Mouse (Mus musculus): ENCODE measurements around the gene Zfp109.
"Not testable (repeated sequence)": the region's sequence is repeated elsewhere in the genome, so short reads cannot be mapped to it uniquely, and the experiment has no call there.

The Zfp109 gene

DNA sequence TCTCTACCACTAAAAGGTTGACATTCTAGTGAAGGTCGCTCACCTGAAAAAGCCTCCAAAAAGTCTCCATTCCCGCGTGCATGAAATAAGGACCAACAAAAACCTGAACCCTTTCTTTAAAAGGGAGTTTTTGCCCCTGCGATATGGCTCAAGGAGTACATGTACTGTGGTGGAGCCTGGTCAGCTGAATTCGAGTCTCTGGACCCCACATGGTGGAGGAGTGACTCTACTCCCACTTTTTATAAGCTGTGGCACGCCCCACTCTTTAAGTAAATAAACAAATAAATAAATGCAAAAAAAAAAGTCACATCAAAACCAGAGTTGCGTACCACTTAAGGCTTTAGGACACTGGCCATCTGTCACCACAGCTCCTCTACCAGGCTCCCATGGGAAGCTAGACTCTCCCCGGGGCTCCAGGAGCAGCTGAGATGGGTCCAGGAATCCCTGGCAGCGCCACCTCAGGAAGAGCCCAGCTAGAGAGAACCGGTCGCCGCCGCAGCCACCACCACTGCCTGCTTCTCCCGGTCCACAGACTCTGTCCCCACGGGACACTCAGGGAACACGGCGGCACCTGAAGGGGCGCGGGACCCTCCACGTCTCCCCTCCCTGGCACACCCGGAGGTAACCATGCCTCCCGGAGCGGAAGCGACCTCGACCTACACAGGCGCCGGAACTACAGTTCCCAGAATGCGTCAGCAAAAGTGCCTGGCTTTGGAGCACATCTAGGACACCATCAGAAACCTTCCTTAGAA lies at the start of gene Zfp109:
Gene Zfp109, minus strand, starts transcription at position 521 of the 752 bp plus-strand sequence.
- DNase-seq (ENCODE audit: low spot score): peak; percentile 73

DNA sequence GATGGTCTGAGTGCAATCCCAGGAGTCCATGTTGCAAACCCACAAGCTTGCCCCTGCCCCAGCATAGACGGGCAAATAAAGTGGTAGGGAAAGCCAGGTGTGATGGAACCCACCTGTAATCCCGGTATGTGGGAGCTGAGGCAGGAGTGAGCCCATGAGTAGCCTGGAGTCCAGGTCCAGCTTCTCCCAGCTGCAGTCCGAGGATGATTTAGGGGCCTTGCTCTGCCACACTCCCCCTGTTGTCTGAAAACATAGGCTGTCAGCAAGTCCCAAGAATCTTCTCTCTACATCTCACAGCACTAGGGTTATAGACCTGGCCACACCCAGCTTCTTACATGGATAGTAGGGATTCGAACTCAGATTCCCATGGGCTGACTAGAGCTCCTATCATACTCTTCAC lies 49.6 kb upstream of the Zfp109 start:
- no peak for DNase-seq (ENCODE audit: low spot score)

DNA sequence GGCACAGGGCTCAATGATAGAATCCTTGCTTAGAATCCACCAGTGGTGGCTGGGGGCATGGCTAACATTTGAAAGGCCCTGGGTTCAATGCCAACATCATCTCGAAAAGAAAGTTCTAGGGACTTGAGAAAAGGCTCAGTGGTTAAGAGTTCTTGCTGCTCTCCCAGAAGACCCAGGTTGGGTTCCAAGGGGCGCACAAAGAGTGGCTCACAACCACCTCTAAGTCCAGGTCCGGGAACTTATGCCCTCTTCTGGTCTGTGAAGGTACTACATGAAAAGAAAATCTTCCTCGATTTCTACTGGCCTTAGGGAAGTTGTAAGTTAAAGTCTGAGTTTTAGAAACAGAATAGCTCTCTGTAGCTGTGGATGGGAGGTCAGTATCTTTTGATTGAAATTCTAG lies 48.7 kb upstream of the Zfp109 start:
- no peak for DNase-seq (ENCODE audit: low spot score)

DNA sequence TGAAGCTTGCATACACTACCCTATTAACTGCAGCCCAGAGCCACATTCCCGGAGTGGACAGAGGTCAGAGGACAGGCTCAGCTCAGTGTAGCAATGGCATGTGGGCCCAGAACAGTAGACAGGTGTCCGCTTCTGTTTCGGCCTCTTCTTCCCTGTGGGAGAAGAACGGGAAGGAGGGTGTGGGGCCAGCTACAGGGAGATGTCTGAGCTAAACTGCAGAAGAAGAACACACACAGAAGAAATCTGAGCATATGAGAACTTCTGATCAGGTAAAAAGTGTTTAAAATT lies 43.4 kb upstream of the Zfp109 start:
- no peak for DNase-seq (ENCODE audit: low spot score)

DNA sequence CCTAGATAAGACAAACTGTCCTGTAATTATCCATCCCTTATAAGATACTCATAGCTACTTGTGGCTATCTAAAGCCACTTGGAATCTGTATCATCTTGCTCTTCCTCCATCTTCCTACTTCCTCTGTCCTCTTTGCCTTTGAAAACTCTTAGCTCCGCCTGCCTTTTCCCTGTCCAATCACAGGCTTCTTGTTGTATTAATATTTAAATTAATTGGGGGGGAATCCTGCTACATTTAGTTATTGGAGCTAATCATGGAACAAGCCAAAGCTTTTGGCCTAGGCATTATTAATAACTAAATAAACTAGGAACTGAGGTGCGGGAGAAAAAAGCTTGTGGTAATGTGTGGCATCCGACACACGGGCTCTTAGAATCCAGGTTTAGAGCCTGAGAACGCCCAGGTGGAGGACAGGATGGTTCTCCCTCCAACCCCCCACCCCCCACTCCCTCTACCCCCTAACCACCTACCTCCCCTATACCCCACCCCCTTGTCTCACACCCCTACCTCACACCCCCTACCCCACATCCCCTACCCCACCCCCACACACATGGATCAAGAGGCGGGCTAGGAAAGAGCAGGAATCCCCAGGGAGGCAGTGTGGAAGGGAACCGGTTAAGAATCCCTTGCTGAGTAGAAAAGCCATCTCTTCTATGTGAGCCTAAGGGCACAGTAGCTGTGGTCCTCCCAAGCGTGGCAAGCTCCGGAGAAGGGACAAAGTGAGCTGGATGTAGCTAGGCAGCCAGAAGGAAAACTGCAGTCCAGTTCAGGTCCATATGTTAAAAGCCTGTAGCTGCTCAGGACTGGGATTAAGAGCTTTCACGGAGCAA lies 42.9 kb upstream of the Zfp109 start:
- no peak for DNase-seq (ENCODE audit: low spot score)

DNA sequence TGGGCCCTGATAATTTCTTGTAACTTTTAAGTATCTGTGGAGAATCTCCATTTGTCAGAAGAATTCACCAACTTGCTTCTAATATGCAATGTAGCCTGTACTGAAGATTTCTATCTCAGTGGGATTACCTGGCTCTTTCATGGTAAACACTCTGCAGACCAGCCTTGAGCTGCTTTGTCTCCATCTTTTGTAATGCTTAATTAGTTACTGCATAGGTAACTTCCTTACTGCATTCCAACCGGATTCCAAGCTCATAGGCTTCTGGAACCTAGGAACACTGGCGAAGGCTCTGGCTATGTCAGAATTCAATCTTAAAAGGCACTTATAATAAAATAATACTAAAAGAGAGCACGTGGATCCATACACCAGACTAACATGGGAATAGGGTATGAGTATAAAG lies 41.4 kb upstream of the Zfp109 start:
- DNase-seq (ENCODE audit: low spot score): not testable (repeated sequence)

DNA sequence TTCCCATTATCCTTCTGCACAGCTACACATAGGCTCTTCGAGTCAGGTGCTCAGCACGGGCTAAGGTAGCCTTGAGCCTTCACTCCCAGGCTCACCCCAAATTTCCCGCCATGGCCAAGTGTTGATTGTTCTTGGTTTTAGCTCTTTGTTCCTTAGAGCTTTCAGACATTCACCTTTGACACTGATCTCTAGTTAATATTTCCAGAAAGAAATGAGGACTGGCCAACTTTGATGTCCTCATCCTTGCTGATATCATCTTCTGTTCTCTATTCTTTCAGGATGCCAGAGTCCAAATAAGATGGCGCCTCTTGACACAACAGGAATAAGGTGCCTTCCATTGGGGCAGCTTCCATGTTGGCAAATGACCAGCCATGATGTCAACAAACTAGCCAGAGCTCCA lies 37.1 kb upstream of the Zfp109 start:
- no peak for DNase-seq (ENCODE audit: low spot score)

DNA sequence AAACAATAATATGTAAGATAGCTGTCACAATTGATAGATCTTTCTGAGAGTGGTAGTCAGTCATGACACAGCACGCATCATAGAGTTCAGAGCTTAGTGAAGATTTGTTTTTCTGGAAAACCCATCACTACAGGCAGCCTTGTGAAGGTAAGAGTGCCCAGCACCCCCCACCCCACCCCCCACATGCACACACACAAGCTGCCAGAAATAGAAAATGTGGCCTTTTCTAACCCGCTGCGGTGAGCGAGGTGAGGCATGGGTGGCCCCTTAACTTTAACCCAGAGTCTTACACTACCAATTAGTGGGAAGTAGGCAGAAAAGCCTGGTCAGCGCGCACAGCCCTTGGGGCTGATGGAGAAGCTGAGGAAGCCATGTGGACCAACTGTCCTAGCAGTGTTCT lies 33.8 kb upstream of the Zfp109 start:
- DNase-seq (ENCODE audit: low spot score): no peak

DNA sequence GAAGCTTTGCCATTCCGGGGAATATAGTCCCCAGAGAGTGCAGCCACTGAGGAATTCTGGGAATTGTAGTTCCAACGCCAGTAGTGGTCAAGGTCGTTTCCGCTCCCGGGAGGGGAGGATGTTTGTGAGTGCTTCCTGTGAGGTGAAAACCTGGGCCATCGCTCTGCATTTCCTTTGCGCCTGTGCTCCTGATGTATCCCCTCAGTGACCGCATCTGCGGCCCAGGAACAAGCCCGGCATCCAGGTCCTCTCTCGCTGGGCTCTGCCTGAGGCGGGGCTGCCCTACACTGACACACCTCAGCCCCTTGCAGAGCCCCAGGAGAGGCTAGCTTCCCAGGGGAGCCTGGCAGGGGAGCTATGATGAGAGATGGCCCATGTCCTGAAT lies 32.9 kb upstream of the Zfp109 start, which contains the start of gene Zfp93:
Gene Zfp93, plus strand, starts transcription at position 133 of the 385 bp plus-strand sequence.
- peak; percentile 85 for DNase-seq (ENCODE audit: low spot score)

DNA sequence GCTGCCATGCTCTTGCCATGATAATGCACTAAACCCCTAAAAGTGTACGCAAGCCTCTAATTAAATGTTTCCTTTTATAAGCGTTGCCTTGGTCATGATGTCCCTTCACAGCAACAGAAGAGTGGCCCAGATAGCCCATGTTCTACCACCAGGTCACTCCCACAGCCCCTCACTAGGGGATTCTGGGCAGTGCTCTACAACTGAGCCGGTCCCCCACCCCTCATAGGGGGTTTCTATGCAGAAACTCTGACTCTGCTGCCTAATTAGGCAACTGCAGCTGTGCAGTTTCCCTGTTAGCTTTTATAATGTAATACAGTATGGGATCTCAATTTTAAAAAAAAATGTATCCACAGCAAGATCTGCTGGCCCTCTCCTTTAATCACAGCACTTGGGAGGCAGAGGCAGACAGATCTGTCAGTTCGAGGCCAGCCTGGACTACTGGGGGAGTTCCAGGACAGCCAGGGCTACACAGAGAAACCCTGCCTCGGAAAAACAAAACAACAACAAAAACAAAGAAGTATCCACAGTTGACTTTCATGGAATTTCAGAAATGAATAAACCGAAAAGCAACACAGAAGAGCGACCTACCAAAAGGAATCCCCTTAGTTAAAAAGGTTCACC lies 32.4 kb upstream of the Zfp109 start:
- DNase-seq (ENCODE audit: low spot score): no peak

DNA sequence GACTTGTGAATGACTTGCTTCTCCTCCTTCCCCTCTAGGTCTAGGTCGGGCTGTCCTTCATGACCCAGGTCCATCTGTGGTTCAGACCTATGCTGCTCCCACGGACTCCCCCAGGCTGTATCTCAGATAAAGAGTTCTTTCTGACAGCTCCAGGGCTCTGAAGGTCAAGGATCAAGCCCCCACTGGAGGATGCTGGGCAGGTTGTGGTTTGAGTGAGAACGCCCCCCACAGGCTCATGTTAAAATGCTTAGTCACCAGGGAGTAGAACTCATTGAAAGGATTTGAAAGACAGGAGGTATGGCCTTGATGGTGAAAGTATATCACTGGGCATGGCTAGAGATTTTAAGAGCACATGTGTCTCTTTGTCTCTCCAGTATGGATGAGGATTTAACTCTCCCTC lies 31.9 kb upstream of the Zfp109 start:
- DNase-seq (ENCODE audit: low spot score): no peak

DNA sequence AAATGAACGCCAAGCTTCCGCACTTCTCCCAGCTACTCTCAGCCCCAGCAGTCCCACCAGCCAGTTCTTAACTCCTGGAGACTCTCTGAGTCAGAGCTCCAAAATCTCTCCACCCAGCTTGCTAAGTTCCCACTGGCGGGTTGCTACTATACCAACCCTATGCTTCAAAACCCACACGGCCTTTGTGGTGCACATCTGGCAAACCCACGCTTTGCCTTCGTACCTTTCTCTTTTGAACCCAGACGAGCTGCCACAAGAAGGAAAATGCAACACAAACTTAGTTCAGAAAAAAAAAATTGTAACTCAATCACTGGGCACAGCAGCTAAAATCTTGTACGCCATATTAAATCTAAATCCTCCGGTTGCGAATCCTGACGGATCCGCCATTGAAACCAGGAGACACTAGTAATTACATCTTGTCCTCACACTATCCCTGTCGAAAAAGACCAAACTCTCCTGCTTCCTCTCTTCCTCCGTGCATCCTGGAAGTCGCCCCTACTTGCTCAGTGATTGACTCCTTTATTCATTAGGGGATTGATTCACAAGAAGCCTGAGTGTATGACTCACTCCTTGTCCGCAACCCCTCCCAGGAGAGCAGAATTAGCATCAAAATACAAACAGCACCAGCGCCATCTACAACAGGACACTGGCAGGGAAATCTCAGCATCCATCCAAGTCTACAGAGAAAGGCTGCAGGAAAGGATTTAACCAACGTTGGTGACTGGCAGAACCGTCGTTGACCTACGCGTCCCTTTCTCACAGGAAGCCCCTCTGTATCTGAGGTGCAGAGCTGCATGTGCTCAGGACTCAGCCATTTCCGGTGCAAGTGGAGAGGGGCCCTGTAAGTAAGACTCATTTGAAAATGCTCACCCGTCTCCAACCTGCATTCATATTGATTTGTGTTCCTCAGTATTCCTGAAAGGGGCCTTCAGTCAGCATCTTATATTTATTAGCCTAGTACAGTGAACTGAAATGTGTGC lies 31.1 kb upstream of the Zfp109 start:
- no peak for DNase-seq (ENCODE audit: low spot score)

DNA sequence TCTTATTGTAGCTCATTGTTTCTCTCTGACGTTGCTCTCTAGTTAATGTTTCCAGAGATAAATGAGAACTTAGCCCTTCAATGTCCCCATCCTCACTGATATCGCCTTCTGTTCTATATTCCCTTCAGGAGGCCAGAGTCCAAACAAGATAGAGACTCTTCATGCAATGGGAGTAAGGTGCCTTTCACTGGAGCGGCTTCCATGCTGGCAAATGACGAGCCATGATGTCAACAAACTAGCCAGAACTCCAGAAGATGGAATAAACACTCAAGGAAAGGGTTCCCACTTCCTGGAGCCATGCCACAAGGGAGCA lies 22.6 kb upstream of the Zfp109 start:
- DNase-seq (ENCODE audit: low spot score): no peak

DNA sequence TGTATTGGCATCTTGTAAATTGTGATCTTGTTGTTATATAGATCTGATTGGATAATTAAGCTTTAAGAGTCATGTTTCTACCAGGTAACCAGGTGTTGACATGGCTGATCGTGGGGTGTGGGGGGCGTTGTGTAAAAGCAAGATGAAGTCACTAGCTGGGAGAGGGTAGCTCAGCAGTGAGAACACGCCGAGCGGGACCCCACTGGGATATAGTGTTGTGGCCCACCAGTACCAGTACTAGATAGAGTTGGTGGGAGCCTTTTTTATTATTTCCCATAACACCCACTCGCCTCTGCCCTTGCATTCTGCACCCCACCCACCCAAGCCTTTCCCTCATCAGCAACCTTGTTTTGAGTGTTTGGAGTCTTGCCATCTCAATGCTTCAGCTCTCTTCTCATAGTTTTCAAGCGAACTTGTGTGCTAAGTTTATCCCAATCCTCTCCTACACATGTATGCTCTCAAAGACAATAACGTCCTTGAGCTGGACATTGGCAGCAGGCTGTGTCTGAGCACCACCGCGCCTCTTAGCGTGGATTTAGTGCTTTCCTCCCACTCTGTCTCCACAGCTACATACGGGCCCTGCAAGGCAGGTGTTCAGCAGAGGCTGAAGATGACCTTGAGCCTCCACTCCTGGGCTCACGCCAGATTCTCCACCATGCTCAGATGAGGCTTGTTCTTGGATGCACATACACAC lies 22.1 kb upstream of the Zfp109 start:
- no peak for DNase-seq (ENCODE audit: low spot score)

DNA sequence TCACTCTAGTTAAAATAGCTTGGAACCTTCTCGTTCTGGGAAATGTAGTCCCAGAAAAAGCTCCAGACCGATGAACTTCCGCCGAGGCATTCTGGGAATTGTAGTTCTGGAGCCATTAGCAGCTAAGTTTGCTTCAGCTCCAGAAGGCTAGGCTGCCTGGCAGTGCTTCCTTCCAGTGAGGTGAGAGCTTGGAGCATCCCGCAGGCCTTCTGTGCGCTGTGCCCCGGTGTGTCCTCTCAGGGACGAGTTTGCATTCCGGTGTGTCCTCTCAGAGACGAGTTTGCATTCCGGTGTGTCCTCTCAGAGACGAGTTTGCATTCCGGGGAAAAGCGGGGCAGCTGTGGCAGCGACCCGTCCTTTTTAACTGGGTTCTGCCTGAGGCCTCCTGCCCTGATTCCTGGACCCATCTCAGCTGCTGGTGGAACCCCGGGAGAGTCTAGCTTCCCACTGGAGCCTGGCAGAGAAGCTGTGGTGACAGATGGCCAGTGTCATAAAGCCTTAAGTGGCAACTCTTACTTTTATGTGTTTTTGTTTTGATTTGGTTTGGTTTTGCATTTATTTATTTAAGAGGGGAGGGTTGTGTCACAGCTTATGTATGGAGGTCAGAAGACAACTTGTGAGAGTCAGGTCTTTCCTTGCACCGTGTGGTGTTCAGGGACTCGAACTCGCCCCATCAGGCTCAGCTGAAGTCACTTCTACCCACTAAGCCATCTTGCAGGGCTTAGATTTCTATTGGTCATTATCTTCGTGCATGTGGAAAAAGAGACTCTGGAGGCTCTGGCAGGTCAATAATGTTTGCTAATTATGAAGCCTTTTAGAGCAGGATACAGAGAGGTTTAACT lies 17.5 kb upstream of the Zfp109 start, which contains the start of gene Zfp108:
Gene Zfp108, plus strand, starts transcription at position 162 of the 842 bp plus-strand sequence.
- peak; percentile 90 for DNase-seq (ENCODE audit: low spot score)

DNA sequence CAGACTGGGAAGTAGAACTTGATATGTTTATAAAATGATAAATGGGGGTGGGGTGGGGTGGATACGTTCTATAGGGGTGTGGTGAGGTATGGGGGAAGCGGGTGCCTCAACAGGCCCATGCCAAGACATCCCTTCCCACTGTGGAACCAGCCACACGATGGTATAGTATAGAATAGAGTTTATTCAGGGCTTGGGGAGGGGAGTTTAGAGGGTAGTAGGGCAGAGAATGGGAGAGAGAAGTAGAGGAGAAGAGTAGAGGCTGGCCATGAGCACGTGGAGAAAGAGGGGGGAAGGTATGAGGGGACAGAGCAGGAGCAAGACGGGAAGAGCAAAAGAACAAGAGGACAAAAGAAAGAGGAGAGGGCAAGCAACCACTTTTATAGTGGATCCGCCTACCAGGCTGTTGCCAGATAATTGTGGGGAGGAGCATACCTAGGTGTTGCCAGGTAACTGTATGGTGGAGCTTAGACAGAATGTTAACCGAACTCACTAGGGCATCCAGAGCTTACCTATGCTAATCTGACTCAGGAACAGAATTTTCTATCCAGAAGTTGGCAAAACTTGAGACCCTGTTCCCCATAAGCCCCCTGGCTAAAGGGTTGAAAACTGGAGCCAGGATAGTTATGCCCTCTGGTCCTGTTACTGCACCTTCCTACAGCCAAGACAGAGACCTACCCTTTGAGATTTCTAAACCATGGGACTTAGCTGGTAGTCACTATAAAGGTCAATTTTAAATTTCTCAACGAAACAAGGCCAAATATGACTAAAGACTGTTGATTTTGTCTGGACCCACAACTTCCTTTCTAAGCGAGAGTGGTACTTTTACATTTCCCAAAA lies 16.6 kb upstream of the Zfp109 start:
- DNase-seq (ENCODE audit: low spot score): no peak

DNA sequence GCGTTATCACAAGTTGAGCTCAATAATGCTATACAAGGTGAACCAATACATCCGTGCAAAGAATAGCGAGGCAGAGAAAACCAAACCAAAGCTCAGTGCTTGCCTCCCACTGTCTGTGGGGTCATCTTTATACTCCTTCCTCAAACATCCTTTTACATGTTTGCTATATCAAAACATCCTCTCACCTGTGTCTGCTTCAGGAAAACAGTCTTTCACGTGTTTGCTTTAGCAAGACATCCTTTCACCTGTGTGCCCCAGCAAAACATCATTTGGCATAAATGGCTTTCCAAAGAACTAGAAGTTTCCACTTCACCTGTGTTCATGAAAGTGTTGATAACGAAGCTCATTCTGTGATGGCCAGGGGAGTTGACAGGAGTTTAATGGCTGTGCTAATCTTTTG lies 26.0 kb downstream of the Zfp109 start, which contains the start of gene Zfp111:
Gene Zfp111, minus strand, starts transcription at position 101 of the 400 bp plus-strand sequence.
- no peak for DNase-seq (ENCODE audit: low spot score)

DNA sequence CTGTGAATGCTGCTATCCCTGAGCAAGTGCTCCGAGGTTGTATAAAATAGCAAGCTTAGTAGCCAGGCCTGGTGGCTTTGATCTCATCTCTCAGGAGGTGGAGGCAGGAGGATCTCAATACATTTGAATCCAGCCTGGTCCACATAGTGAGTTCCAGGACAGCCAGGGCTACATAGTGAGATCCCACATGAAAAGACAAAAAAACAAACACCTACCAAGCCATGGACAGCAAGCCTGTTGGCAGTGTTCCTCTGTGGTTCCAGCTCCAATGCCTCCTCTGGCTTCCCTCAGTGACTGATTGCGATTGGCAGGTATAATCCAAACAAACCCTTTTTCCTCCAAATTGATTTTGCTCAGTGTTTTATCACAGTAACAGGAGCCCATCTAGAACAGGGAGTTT lies 27.1 kb downstream of the Zfp109 start:
- no peak for DNase-seq (ENCODE audit: low spot score)

DNA sequence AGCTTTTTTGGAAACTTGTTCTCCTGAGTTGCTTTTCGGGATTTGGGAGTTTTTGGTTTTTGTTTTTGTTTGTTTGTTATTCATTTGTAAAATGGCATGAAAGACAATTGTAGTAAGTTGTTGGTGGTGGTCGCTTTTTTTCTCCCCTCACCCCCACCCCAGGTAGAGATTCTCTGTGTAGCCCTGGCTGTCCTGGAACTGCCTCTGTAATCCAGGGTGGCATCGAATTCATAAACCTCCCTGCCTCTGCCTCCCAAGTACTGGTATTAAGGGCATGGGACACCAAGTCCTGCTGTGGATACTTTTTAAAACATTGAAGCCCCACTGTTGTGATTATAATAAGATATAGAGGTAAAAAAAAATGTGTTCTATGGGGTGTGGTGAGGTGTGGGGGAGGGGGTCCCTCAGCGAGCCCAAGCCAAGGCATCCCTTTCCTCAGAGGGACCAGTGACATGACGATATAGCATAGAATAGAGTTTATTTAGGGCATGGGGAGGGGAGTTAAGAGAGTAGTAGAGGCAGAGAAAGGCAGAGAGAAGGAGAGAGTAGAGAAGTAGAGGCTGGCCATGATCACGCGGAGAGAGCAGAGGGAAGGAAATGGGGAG lies 29.0 kb downstream of the Zfp109 start:
- DNase-seq (ENCODE audit: low spot score): no peak

Measured in layer of hippocampus, adult 11-12 months (tissue).